Mouse (Mus musculus): Measurements from ENCODE around the gene Tnnt1. TPM values are rescaled to one million over a fixed set of nuclear protein-coding genes. Genes with fewer than 3 reads are reported as not detected.

Tnnt1 gene
- polyA plus RNA-seq, 1 experiment = 1.7 TPM

GRCm38 (mm10) chr7:4460576-4461434 is 55.4 kb downstream of the Tnnt1 start, which contains the start of gene Eps8l1:
Eps8l1 (plus strand) TSS chr7:4460674.
- Histone ChIP-seq H3K4me3 (ENCODE audit: insufficient read depth, low read length) (peak within 1 kb of the TSS; percentile 10; the same call in 1 of the 2 replicates), H3K27ac (ENCODE audit: insufficient read depth, low read length) (no peak within 1 kb of the TSS), H3K4me1 (ENCODE audit: control insufficient read depth, insufficient read depth, low read length) (no peaks in the 10 kb centered on the region)
- TF ChIP-seq POLR2A (IDR thresholded peaks at IDR 0.05; ENCODE audit: low read depth, low read length) (no peak), CTCF (IDR thresholded peaks at IDR 0.05; ENCODE audit: borderline replicate concordance, insufficient read depth, low read length) (no peak)

Other genes with a start within 250 kb of the Tnnt1 start
- not detected in 2 replicates for gene Ncr1, start 178.7 kb downstream of the Tnnt1 start, polyA plus RNA-seq (2011; ENCODE audit: insufficient read length, low read depth, missing spikeins)
- not detected in 2 replicates for gene Gp6, start 118.6 kb downstream of the Tnnt1 start, polyA plus RNA-seq (2011; ENCODE audit: insufficient read length, low read depth, missing spikeins)
- 14.7 and 16.8 TPM in 2 replicates for gene Rdh13, start 70.7 kb downstream of the Tnnt1 start, polyA plus RNA-seq (2011; ENCODE audit: insufficient read length, low read depth, missing spikeins)
- 2.1 and 2.9 TPM in 2 replicates for gene Eps8l1, start 55.7 kb downstream of the Tnnt1 start, polyA plus RNA-seq (2011; ENCODE audit: insufficient read length, low read depth, missing spikeins)
- gene Ppp1r12c, start 14.7 kb downstream of the Tnnt1 start, polyA plus RNA-seq (2011; ENCODE audit: insufficient read length, low read depth, missing spikeins) = 72.2 and 79.4 TPM in 2 replicates
- 1.2 and 4.0 TPM in 2 replicates for gene Tnni3, start 7.8 kb upstream of the Tnnt1 start, polyA plus RNA-seq (2011; ENCODE audit: insufficient read length, low read depth, missing spikeins)
- 2.2 and 3.2 TPM in 2 replicates for gene Dnaaf3, start 16.1 kb upstream of the Tnnt1 start, polyA plus RNA-seq (2011; ENCODE audit: insufficient read length, low read depth, missing spikeins)
- gene Syt5, start 31.2 kb upstream of the Tnnt1 start, polyA plus RNA-seq (2011; ENCODE audit: insufficient read length, low read depth, missing spikeins) = 1.7 and 2.3 TPM in 2 replicates
- not detected in 2 replicates for gene Ptprh, start 87.7 kb upstream of the Tnnt1 start, polyA plus RNA-seq (2011; ENCODE audit: insufficient read length, low read depth, missing spikeins)
- 2.7 and 4.7 TPM in 2 replicates for gene Tmem86b, start 115.0 kb upstream of the Tnnt1 start, polyA plus RNA-seq (2011; ENCODE audit: insufficient read length, low read depth, missing spikeins)
- 47.6 and 60.3 TPM in 2 replicates for gene Ppp6r1, start 142.6 kb upstream of the Tnnt1 start, polyA plus RNA-seq (2011; ENCODE audit: insufficient read length, low read depth, missing spikeins)
- gene Hspbp1, start 168.7 kb upstream of the Tnnt1 start, polyA plus RNA-seq (2011; ENCODE audit: insufficient read length, low read depth, missing spikeins) = 31.3 and 32.1 TPM in 2 replicates
- gene Brsk1, start 174.2 kb upstream of the Tnnt1 start, polyA plus RNA-seq (2011; ENCODE audit: insufficient read length, low read depth, missing spikeins) = 11.3 and 15.1 TPM in 2 replicates
- gene Tmem150b, start 208.9 kb upstream of the Tnnt1 start, polyA plus RNA-seq (2011; ENCODE audit: insufficient read length, low read depth, missing spikeins) = not detected in 2 replicates
- gene Kmt5c, start 223.7 kb upstream of the Tnnt1 start, polyA plus RNA-seq (2011; ENCODE audit: insufficient read length, low read depth, missing spikeins) = 15.9 and 18.3 TPM in 2 replicates
- gene Cox6b2, start 236.7 kb upstream of the Tnnt1 start, polyA plus RNA-seq (2011; ENCODE audit: insufficient read length, low read depth, missing spikeins) = 62.2 and 87.1 TPM in 2 replicates